Mouse (Mus musculus) kidney, postnatal 36 days (tissue): ENCODE results near the gene Cracr2b.

Experiments
- DNase-seq, 2 experiments: peaks; one replicate each; pipeline ENCODE4 v3.0.0; 2021 to 2022; ENCODE audit warnings: mixed read lengths in 2 of 2

Gene Cracr2b

DNA sequence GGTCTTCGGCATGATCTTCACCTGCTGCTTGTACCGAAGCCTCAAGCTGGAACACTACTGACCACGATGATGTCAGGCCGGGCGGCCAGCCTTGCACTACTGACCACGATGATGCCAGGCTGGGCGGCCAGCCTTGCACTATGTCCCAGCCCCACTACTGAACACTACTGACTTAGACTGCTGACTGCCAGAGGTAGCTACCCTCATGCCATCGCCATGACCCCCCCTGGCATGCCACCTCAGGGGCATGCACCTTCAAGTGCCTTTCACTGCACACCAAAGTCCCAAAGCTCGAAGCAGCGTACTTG lies 9.7 kb downstream of the Cracr2b start:
- no peak for DNase-seq

GRCm38 (mm10) chr7:141471236-141471635 lies 10.3 kb downstream of the Cracr2b start:
- no peak for DNase-seq

DNA sequence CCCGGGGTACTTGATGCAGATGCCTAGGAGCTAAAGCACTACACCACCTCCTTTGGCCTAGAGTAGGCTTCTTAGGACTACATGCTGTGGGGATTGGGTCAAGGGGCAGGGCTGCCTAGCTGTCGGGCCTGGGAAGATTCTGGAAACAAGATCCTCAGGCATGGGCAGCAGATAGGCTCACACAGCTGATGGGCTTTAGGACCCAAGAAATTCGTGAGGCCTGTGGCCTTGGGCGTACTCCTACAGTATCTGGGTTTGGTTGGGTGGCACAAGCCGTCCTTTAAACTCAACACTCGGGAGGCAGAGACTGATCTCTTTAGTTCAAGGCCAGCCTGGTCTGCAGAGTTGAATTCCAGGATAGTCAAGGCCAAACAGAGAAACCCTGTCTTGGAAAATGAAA lies 11.3 kb downstream of the Cracr2b start:
- no peak for DNase-seq

- no peak for DNase-seq
Observed at GRCm38 (mm10) chr7:141472763-141473162, 11.9 kb downstream of the Cracr2b start.

DNA sequence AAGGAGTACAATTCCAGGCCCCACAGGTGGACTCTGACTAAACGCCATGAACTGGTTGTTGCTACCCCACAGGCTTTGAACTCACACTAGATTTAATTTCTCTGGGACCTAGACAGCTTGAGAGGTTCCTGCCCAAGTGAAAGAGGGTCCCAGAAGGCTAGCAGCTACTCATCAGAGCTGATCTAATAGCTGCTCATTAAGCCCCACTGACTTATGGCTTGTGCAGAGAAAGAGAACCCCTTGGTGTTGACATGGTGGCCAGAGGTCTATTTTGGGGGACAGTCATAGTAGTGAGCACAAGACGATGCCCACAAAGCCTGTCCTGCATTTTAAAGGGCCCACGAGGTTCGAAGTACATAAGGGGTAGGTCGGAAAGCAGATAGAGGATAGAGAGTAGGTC lies 13.3 kb downstream of the Cracr2b start:
- DNase-seq = no peak

DNA sequence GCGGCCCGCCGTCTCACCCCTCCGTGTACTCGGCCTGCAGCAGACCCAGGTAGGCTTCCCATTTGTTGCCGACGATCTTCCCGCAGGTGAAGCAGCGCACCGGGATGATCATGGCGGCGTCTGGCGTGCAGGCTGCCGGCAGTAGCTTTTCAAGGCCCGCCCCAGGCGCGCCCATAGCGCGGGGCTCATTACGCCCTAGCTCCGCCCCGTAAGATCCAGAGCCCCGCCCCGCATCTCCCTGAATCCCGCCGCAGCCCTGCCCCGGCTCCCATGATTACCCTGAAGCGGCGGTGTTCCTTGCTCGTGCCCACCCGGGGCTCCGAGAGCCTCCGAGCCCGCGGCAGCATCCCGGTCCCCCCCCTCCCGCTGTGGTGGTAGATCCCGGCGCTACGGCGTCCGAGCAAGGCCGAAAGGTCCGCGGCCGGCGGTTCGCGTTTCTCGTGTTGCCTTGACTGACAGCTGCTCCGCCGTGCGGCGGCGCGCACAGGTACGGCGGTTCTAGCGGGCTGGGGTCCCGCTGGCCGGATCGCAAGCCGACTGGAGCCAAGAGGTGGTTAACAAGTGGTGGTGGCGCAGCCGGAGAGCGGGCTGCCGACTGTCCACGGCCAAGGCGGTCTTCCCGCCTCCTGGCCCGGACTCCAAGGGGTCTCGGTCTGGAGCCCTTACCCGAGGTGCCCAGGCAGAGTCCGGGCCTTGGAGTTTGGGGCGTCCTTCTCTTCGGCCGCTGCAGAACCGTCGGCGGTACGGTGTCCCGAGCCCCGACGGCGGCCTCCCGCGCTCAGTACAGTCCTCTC lies 14.3 kb downstream of the Cracr2b start, which contains the start of the genes Polr2l and Tspan4:
Gene Polr2l (minus strand): TSS at position 122 of the 794 bp plus-strand sequence.
Gene Tspan4 (plus strand): TSS at position 230 of the 794 bp plus-strand sequence.
- DNase-seq = peak; percentile 88 to 93

- peak in 1 of 2 experiments; percentile 41 for DNase-seq
Observed at GRCm38 (mm10) chr7:141475805-141476158, 14.9 kb downstream of the Cracr2b start.

GRCm38 (mm10) chr7:141476226-141476980 lies 15.5 kb downstream of the Cracr2b start:
- peak; percentile 96 for DNase-seq

GRCm38 (mm10) chr7:141476981-141477370 lies 16.1 kb downstream of the Cracr2b start:
- peak in 1 of 2 experiments; percentile 67 for DNase-seq

DNA sequence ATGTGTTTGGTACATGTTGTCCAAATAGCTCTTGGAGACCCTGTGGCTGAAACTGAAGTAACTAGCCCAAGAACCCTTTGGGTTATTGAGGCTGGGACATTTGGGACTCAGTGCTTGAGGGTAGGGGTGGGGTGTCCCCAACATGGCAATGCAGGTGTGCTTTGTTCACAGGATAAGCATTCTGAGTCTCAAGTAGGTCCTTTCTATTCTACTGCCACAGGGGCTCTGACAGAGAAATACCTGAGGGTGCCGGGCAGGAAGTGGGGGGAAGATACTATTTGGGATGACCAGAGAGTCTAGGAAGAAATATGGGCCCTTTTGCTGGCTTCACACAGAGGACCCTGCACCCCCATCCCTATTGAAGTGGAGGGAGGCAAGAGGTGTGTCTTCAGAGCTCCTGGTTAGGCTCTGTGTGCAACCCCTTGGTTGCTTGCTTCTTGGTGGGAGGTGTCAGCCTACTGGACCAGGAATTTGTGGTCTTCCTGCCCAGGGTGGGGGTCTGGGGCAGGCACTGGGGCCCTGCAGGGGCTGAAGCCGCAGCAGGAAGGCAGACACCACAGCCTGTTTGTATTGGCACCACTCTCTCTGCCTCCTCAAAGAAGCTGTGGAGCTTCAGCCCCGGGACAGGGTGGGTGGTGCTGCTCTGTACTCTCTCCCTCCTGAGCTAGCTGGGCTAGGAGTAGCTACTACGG lies 16.8 kb downstream of the Cracr2b start:
- no peak for DNase-seq

DNA sequence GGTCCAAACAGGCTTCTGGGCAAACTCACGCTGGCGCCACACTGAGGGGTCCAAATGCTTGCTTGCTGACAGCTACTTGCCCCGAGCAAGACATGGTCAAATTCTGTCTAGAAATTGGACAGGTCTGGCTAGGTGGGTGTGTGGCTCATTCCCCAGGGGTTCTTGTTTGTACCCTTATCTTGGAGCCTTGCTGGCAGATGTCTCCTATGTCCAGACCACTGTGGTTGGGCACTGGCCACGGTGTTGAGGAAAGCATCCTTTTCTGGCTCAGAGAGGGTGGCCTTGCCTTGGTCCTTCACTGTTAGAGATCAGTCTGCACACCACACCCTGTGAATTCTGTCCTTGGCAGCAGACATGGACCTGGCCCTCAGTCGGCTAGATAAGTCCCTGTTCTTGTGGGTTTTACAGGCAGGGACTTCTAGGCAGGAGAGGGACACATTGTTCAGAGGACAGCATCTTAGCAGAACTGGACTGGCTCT lies 17.4 kb downstream of the Cracr2b start:
- DNase-seq = no peak

- DNase-seq = peak; percentile 78 to 81
Observed at GRCm38 (mm10) chr7:141480842-141481497, 20.1 kb downstream of the Cracr2b start.

DNA sequence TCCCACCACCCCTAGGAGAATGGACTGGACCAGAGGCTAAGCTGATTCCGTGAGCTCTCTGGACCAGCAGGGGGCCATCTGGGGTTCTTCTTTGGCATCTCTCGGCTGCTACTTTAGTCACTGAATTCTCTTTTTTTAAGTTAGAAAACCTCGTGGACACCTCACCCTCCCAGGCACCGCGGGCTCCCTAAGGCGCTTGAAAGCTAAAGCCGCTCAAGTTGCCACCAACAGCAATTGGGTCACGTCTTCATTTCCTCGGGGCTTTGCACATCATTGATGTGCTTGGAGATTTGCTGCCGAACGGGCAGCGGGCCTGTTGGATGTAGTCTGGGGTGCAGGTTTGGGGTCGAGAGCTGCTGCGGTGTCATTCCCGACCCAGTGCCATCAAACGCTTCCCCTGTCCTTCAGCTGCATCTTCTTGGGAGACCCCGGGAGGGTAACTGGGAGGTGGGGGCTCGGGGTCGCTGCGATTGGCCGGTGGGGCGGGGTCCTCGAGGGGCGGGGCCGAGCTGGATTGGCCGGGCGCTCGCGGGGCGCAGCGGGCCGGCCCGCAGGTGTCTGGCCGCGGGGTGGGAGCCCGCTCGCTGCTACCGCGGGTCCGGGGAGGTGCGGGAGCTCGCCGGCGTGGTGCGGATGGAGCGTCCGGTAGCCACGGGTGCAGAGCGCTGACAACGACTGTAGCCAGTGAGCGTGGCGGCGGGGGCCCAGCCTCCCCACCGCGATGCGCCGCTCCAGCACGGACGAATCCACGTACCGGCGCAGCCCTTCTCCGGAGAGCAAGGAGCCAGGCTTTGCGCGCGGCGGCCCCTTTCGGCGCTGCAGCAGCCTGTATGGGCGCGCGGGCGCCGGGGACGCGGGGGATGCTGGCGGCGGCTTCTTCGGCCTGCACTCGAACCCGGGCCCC lies 20.9 kb downstream of the Cracr2b start:
- DNase-seq = peak; percentile 44 to 73

- no peak for DNase-seq
Observed at GRCm38 (mm10) chr7:141482531-141483024, 21.7 kb downstream of the Cracr2b start.

- no peak for DNase-seq
Observed at GRCm38 (mm10) chr7:141483114-141483653, 22.3 kb downstream of the Cracr2b start.

GRCm38 (mm10) chr7:141484186-141485120 lies 23.6 kb downstream of the Cracr2b start:
- DNase-seq = no peak

- no peak for DNase-seq
Observed at GRCm38 (mm10) chr7:141485186-141485585, 24.3 kb downstream of the Cracr2b start.

DNA sequence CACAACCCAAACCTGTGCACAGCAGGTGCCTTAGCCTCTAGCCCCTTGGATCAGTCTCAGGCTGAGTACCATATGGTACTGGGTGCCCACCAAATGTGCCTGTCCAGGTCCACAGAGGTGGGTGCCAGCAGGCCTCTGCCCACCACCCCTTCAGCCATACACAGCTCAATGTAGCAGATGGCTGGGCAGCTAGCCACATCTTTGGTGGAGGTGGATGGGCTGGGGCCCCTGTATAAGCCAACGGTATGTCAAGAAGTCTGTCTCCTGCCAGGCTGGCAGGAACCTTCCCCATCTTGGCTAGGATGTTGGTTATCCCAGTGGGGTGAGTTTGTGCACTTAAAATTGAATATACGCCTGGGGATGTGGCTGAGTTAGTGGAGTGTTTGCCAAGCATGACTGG lies 24.7 kb downstream of the Cracr2b start:
- DNase-seq = no peak

DNA sequence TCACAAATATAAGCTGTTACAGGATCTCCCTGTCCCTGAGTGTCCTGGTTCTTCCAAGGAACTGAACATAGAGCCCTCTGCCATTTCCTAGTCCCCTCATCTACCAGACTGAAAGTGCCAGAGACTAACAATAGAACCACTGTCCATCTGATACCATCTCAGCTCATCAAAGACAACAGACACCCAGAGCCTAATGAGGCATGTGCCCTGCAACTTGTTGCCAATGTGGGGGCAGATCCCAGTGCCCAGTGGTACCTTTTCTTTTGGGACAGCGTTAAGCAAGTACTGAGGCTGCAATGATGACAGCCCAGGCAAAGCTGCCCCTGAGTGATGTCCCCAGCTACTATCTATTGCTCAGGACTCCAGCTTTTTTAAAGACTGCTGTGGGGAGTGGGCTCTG lies 25.3 kb downstream of the Cracr2b start:
- no peak for DNase-seq

DNA sequence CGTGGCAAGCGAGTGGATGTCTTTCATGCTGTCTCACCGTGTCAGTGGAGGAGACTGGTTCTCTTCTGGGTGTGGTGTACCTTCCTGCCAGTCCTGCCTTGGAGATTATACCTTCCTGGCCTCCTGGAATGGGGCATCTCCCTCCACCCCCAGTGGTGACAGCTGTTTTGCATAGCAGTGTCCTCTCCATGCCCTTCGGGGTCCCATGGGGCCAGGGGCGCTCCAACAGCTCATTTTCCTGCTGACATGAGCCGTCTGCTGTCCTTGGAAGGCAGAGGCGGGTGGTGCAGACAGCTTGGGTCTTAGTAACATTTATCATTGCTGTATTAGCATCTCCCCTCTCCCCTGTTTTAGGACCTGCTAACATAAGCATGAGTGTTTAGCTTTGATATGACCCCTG lies 26.2 kb downstream of the Cracr2b start:
- DNase-seq = no peak
